Mouse (Mus musculus) retina, postnatal 1 day (tissue): Measurements from ENCODE around the gene Hnrnpu.
A peak's percentile ranks its signal among the peaks of the same experiment; 100 is the strongest.

Experiments
- DNase-seq: peaks from one replicate; pipeline ENCODE4 v3.0.0-alpha.2; 2012

Hnrnpu gene

GRCm38 (mm10) chr1:178340213-178340612 is 2.6 kb upstream of the Hnrnpu start:
- no peak for DNase-seq

DNA sequence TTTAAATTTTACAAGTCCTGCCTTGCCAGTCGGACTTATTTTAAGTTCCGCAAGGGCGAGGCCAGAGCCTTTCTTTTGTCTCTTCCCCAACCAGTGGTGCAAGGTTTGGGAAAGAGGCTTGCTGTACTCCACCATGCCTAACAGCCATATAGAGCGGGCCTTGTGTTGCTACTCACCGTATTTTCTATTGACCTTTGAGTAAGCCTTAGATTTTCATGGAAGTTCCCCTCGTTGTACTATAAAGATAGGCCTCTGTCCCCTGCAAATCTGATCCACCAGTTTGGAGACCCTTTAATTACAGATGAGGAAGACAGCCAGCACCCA is 683 bp upstream of the Hnrnpu start:
- peak; percentile 43 for DNase-seq

GRCm38 (mm10) chr1:178336777-178337481 is 668 bp downstream of the Hnrnpu start:
- no peak for DNase-seq

- DNase-seq, result peak; percentile 96
These were observed 1.3 kb downstream of the Hnrnpu start for GRCm38 (mm10) chr1:178336289-178336775.

DNA sequence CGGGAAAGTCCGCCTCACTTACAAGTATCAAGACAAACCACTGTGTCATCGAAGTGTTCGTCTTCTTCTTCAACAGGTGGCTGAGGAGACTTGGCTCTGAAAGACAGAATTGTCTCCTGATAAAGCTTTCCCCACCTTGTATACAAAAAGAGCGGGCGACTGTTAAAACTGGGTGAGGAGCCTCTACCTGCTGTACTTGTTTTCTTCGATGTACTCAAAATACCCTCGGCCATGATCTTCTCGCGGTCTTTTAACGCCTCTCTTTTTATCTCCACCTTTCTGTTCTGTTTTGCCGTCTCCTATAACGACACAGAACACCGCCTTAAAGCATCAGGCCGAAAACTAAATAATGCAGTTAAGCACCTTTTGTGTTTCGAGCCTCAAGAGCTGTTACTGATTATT is 1.7 kb downstream of the Hnrnpu start:
- DNase-seq, result no peak

DNA sequence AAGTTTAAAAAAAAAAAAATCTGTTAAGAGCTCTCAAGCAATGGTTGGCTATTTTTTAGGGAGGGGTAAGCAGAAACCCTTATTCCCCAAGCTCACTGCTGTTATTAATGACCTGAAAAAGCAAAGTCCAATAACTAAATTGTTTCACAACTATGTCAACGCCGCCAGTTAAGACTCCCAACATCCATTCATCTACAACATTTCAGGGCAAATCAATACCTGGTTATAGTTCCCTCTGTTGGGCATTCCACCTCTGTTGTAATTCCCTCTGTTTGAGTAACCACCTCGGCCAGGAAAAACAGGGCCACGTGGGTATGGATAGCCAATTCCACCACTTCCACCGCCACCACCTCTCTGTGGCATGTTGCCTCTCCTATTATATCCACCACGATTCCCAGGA is 7.7 kb downstream of the Hnrnpu start:
- no peak for DNase-seq

GRCm38 (mm10) chr1:178329017-178329416 is 8.6 kb downstream of the Hnrnpu start:
- DNase-seq, result no peak

DNA sequence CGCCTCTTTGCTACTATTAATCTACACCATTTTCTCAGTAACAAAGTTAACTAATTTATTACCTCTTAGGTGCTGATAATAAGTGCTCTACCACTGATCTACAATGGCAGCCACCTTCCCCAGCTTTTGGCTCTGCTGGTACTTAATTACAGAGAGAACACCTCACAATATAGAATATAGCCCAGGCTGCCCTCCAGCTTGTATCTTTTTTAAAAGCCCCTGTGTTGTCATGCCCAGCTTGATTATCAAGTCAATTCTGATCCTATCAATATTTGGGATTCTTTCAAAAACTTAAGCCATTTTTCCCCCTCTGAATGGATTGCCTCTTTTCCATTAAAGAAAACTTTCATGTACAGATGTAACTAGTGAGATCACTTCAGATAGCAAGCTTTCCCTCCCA is 10.6 kb downstream of the Hnrnpu start:
- no peak for DNase-seq

DNA sequence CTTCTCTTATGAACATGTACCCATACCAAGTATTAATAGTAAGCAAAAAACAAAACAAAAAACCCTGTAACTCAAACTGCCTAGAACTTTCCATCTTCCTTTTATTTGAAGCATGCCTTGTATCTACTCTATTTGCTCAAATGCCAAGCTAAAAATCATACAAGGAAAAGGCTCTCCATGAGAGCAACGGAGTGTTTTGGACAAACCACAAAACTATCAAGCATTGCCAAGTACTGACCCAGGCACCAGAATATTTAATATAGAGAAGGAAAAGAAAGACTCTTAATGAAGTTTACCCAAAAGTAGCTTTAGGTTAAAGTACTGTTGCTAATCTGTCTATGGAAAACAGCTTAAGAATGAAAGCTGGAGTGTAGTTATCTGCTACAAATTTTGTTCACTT is 11.2 kb downstream of the Hnrnpu start:
- DNase-seq, result no peak

GRCm38 (mm10) chr1:178324568-178324967 is 13.0 kb downstream of the Hnrnpu start:
- DNase-seq, result no peak

DNA sequence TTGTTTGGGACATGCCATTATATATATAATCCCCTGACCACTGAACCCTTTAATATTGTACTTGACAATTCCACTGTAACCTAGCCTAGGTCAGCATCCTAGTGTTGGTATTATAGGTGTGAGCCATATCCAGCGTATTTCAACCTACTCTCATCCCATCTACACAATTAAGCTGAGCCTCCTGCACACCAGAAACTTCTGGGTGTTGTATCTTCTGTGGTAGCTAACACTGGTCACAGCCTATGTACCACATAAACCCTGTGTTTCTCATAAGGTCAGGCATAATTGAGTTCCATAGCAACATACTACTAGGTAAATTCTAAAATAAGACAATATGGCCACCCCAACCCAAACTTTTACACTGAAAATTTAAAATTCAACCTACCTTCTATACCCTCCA is 14.4 kb downstream of the Hnrnpu start:
- no peak for DNase-seq

GRCm38 (mm10) chr1:178321730-178322357 is 15.8 kb downstream of the Hnrnpu start:
- DNase-seq, result no peak

DNA sequence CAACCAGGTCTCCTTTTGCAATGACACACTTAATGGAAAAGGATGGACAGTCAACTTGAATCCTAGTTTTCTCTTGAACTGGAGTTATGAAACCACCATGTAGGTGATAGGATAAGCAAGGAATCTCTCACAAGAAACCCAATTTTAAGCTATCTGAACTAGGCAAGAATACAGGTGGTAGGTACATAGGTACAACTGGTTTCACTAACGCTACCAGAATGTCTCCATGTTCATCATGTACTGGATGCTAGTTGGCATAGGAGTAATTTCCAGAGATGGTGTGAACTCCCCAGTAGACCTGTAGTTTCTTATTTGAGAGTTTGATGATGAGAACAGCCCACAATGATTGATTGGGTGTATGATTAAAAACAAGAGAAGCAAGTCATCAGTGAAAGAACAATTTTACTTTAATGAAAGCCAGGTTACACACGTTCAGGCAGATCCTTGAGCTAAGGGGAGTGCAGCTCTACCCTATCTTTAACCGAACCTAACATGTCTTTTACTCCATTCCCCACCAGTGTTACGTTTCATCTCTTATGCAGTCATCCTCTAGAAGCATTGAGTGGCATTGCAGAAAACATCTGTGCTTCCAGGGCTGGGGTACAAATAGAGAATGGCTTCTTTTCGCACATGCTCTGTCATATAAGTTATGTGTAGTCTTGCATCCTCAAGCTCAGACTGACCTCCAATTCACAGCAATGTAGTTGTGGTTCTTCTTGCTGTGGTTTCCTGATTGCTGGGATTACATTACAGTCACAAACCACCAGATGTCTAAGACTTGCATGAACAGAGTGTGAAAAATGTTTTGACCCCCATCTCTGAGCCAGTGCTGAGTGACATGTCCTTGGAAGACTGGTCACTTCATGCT is 16.6 kb downstream of the Hnrnpu start:
- peak; percentile 38 for DNase-seq

DNA sequence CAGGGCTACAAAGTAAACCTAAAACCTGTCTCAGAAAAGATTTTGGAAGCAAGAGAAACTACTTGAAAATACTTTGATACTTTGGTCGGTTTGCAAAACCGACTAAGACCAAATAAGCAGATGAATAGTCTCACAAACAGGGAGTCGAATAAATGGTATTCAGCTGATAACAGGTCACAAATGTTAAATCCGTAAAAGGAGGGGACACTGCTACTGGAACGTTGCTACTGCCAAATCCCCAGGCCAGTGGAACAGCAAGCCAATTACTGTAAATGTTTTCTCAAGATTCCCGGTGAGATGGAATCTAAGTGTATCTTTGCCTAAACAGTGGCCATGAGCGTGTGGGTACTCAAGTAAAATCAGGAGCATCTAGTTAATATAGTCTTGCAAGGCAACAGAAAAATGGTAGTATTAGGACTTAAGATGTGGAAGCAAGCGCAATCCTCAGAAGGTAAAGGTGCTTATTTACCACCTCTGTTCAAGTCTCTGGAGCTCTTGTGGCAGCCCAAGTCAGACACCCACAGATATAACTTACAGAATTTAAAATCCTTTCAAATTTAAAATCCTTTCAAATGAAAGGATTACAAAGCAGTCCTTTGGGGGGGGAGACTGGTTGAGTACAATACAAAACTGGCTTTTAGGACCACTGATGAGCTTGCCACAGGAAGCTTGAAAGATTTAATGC is 17.4 kb downstream of the Hnrnpu start:
- no peak for DNase-seq

DNA sequence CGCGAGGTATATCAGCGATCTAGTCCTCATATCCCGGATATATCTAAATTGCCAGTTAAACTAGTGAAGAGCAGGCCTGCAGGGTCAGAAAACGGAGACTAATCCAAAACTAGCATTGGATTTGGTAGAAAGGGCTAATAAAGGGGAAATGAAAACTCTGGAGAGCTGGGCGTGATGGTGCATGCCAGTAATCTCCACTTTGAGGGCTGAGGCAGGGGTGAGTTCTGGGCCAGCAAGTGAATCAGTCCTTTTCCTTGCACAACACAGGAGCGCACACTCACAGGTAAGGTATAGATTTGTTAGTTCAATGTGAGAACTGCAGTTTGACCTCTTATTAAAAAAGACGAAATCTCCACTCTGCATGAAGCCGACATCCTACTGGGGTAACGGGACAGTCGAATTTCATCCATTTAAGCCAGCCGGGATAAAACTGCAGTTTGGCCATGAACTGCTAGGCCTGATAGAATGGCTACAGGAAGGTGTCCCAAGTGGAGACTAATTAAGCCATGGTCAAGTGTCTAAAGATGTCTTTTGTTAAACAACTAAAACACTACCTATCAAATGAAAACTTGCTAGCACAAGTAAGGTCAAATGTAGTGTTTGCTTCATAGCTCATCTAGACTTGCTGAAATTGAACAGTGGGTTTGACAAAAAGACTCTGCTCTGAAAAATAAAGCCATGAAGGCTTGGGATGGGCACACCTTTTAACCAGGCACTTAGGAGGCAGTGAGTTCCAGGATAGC is 18.1 kb downstream of the Hnrnpu start:
- no peak for DNase-seq

- DNase-seq, result peak; percentile 98
These were observed 19.0 kb downstream of the Hnrnpu start, which contains the start of gene Cox20 for GRCm38 (mm10) chr1:178318389-178319184. Gene Cox20, plus strand, starts transcription at chr1:178319130.

DNA sequence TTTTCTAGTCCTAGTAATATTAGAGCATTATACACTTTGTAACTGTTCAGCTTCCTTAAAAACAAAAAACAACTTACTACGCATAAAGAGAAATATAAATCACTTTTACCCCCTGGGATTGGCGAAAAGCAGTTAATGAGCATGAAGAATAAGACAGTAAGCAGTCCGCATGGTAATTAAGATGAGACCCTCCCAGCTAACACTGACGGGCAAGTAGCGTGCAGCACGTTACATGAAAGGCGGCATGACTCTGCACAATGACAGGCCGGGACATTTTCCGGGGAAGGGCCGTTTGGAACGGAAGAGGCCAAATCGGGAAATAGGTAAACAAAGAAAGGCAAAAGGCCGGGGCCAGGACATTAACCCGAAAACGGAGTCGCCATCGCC is 19.6 kb downstream of the Hnrnpu start:
- no peak for DNase-seq

- DNase-seq, result no peak
These were observed 20.2 kb downstream of the Hnrnpu start for GRCm38 (mm10) chr1:178317275-178318001.

DNA sequence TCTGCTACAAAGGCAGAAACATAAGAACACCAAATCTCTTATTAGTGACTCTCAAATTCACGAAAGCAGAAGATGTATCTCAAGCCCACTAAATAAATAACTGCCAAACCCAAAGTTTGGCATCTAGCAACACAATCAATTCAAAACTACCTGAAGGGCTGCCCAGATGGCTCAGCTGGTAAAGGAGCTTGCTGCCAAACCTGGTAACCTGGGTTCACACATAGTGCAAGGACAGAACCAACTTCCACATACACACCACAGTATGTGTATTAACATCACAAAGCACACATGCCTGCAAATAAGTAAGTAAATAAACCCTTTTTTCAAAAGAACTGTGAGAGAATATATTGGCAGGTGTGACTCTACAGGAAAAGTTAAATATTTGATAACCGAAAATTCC is 23.4 kb downstream of the Hnrnpu start:
- DNase-seq, result no peak

- no peak for DNase-seq
These were observed 24.5 kb downstream of the Hnrnpu start for GRCm38 (mm10) chr1:178313039-178313597.
